Mouse (Mus musculus) forebrain, embryonic 10.5 days (tissue): ENCODE results near the gene Robo2. TPM values are rescaled to one million over a fixed set of nuclear protein-coding genes. Genes with fewer than 3 reads are reported as not detected.

Experiments used
- DNase-seq: peaks from one replicate; pipeline ENCODE4 v3.0.0-alpha.2; 2017; ENCODE audit warnings: low spot score; ENCODE audit errors: extremely low spot score
- H3K27ac ChIP-seq: fragments of 300-500 bp; sonication (generic); 2 replicates; pipeline ENCODE4 v1.5.1; 2016; ENCODE audit warnings: mild to moderate bottlenecking
- H3K27me3 ChIP-seq: fragments of 300-500 bp; sonication (generic); 2 replicates; pipeline ENCODE4 v1.6.1; 2016; ENCODE audit warnings: mild to moderate bottlenecking; ENCODE audit not compliant: poor library complexity, severe bottlenecking
- H3K36me3 ChIP-seq: fragments of 300-500 bp; sonication (generic); replicated peaks from 2 replicates; pipeline ENCODE4 v1.6.1; 2016; ENCODE audit warnings: mild to moderate bottlenecking, moderate library complexity
- H3K4me1 ChIP-seq: fragments of 300-500 bp; sonication (generic); 2 replicates; pipeline ENCODE4 v1.6.1; 2016
- H3K4me3 ChIP-seq: fragments of 300-500 bp; sonication (generic); 2 replicates; pipeline ENCODE4 v1.5.1; 2016; ENCODE audit warnings: mild to moderate bottlenecking, moderate library complexity
- H3K9me3 ChIP-seq: fragments of 300-500 bp; sonication (generic); 2 replicates; pipeline ENCODE4 v1.6.1; 2016; ENCODE audit warnings: mild to moderate bottlenecking, moderate library complexity
- WGBS: fragments of 180-500 bp; shearing (Covaris S2); methylation state at CpG from one replicate; pipeline ENCODE4 v1.1.7; 2016; 5-methylcytosine and 5-hydroxymethylcytosine counted together
- microRNA counts: library from miRNA; unstranded; fragments of <30 nt; microRNA quantifications from one replicate; lab custom pipeline; 2017
- microRNA-seq: library from miRNA; unstranded; fragments of <30 nt; microRNA quantifications from one replicate; pipeline ENCODE4, GENCODE M21; 2017
- polyA plus RNA-seq: library from polyadenylated mRNA; unstranded; fragments of >200 nt; fragmentation: Nextera tagmentation; extraction: Ambion mirVana; gene quantifications from 2 replicates; pipeline ENCODE4 v1.2.1, GENCODE M21; 2016

The Robo2 gene
- polyA plus RNA-seq, 1 experiment from 2014 or later, result 14.4 TPM

DNA sequence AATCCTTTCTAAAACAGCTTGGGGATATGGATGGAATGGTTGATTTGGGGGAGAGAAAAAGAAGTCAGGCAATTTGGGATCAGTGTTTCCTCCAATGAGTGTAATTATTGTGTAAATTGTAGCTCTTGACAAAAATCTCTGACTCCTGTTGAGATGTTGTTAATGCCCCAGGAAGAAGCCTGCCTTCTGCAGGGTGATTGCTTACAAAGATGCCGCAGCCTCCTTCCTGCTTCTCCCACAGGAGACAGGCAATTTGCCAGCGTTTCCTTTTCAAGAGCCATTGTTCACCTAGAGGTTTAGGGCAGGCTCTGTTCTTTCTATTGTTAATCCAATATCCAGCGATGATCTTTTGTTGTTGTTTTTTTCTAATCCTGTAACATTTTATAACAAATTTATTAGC lies 547.9 kb downstream of the Robo2 start:
- H3K4me3 ChIP-seq, result no peak overlapping the region
- H3K27me3 ChIP-seq, result 0 out of 2 replicates have a peak, but pooled peaks cover 13% of the 10 kb centered on the region
- H3K9me3 ChIP-seq, result no peaks in the 10 kb centered on the region
- peaks cover 23% of the 10 kb centered on the region for H3K4me1 ChIP-seq
- no peak overlapping the region for H3K27ac ChIP-seq
- H3K36me3 ChIP-seq, result no peaks in the 10 kb centered on the region
- no peak for DNase-seq
- WGBS, result 2% methylated on average over 3 of the region's 3 CpGs

DNA sequence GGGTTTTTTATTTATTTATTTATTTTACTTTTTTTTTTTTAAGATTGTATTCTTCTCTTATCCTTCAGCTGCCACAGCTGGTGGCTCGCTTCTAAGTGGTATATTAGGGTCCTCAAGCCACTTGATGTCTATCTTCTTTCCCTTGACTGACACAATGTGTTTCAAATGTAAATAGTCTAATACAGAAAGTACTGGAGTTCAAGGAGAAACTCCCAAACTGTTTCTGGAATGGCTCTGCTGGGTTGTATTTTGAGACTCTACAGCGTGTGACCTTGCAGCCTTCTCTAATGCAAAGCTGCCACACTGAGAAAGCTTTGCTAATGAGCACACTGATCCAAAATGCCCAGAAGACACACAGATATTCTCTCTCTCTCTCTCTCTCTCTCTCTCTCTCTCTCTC lies 552.9 kb downstream of the Robo2 start:
- WGBS, result 74% methylated on average over 2 of the region's 2 CpGs
- Histone ChIP-seq H3K27ac (no peak overlapping the region), H3K4me1 (peaks cover 12% of the 10 kb centered on the region), H3K27me3 (no peaks in the 10 kb centered on the region), H3K36me3 (no peaks in the 10 kb centered on the region), H3K9me3 (no peaks in the 10 kb centered on the region), H3K4me3 (no peak overlapping the region)
- DNase-seq, result no peak

DNA sequence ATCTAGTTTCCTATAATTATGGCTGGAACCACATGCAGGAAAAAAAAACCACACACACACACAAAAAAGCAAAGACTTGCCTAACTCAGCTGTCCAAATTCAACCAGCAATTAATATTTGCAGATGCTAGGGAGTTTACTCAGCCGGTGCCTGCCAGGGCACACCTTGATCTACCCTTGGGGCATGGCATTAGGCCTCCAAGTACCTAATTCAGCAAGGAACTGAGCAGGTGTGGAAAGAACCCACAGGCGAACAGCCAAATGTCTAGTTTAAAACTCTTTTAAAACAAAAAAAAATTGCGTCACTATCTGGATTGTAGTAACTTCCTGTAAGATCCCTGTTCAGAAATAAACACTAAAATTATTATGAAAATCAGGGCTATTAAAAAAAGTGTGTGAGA lies 555.8 kb downstream of the Robo2 start:
- no peak for DNase-seq
- WGBS, result 95% methylated on average over 3 of the region's 3 CpGs
- Histone ChIP-seq H3K27me3 (no peaks in the 10 kb centered on the region), H3K4me3 (no peak overlapping the region), H3K9me3 (no peaks in the 10 kb centered on the region), H3K27ac (no peak overlapping the region), H3K4me1 (no peaks in the 10 kb centered on the region), H3K36me3 (no peaks in the 10 kb centered on the region)

MicroRNAs within 50 kb of the gene (microRNA counts, 519-probe panel; counts per million panel counts)
- microRNA mmu-miR-691 (lab: Ali Mortazavi, UCI), result 1,861 counts per million, percentile 67 among the panel's probes with 10 or more counts

Small RNA genes lying within 50 kb of the gene (microRNA-seq; reads per million reads assigned to microRNA genes)
- gene Gm24272 (not detected), gene Mir691 (not detected)
